Mouse (Mus musculus): ENCODE data around the gene Usp46.

Gene Usp46

GRCm38 (mm10) chr5:74028691-74029479 is 39.3 kb downstream of the Usp46 start:
- in situ Hi-C loops (cut with MboI; ENCODE audit: low sequenced_read_pairs) = no loop called here

GRCm38 (mm10) chr5:74028221-74028620 is 40.0 kb downstream of the Usp46 start:
- in situ Hi-C loops (cut with MboI; ENCODE audit: low sequenced_read_pairs) = no loop called here

- in situ Hi-C loops (cut with MboI; ENCODE audit: low sequenced_read_pairs) = no loop called here
Measured at GRCm38 (mm10) chr5:74020506-74020905, 47.7 kb downstream of the Usp46 start.

GRCm38 (mm10) chr5:74018870-74019565 is 49.2 kb downstream of the Usp46 start:
- in situ Hi-C loops (cut with MboI; ENCODE audit: low sequenced_read_pairs) = no loop called here

GRCm38 (mm10) chr5:74017488-74017887 is 50.7 kb downstream of the Usp46 start:
- in situ Hi-C loops (cut with MboI; ENCODE audit: low sequenced_read_pairs) = no loop called here

- in situ Hi-C loops (cut with MboI; ENCODE audit: low sequenced_read_pairs) = no loop called here
Measured at GRCm38 (mm10) chr5:74011629-74012028, 56.6 kb downstream of the Usp46 start.

- in situ Hi-C loops (cut with MboI; ENCODE audit: low sequenced_read_pairs) = no loop called here
Measured at GRCm38 (mm10) chr5:74007492-74008070, 60.6 kb downstream of the Usp46 start.

GRCm38 (mm10) chr5:74005936-74006335 is 62.3 kb downstream of the Usp46 start:
- in situ Hi-C loops (cut with MboI; ENCODE audit: low sequenced_read_pairs) = no loop called here

- in situ Hi-C loops (cut with MboI; ENCODE audit: low sequenced_read_pairs) = no loop called here
Measured at GRCm38 (mm10) chr5:74001743-74002142, 66.5 kb downstream of the Usp46 start.

- in situ Hi-C loops (cut with MboI; ENCODE audit: low sequenced_read_pairs) = loop anchor here (25.0 kb wide), 1 partner anchor 288 kb away; no protein-coding TSS in a partner anchor
Measured at GRCm38 (mm10) chr5:73998966-73999365, 69.3 kb downstream of the Usp46 start.

GRCm38 (mm10) chr5:73994850-73995249 is 73.4 kb downstream of the Usp46 start:
- in situ Hi-C loops (cut with MboI; ENCODE audit: low sequenced_read_pairs) = loop anchor here (25.0 kb wide), 1 partner anchor 292 kb away; no protein-coding TSS in a partner anchor

GRCm38 (mm10) chr5:73993538-73993937 is 74.7 kb downstream of the Usp46 start:
- in situ Hi-C loops (cut with MboI; ENCODE audit: low sequenced_read_pairs) = loop anchor here (25.0 kb wide), 1 partner anchor 294 kb away; no protein-coding TSS in a partner anchor

- in situ Hi-C loops (cut with MboI; ENCODE audit: low sequenced_read_pairs) = loop anchor here (25.0 kb wide), 1 partner anchor 295 kb away; no protein-coding TSS in a partner anchor
Measured at GRCm38 (mm10) chr5:73992321-73992720, 75.9 kb downstream of the Usp46 start.

- in situ Hi-C loops (cut with MboI; ENCODE audit: low sequenced_read_pairs) = loop anchor here (25.0 kb wide), 1 partner anchor 298 kb away; no protein-coding TSS in a partner anchor
Measured at GRCm38 (mm10) chr5:73989532-73989931, 78.7 kb downstream of the Usp46 start.

GRCm38 (mm10) chr5:73987777-73988560 is 80.3 kb downstream of the Usp46 start:
- in situ Hi-C loops (cut with MboI; ENCODE audit: low sequenced_read_pairs) = loop anchor here (25.0 kb wide), 1 partner anchor 299 kb away; no protein-coding TSS in a partner anchor

- in situ Hi-C loops (cut with MboI; ENCODE audit: low sequenced_read_pairs) = loop anchor here (25.0 kb wide), 1 partner anchor 310 kb away; no protein-coding TSS in a partner anchor
Measured at GRCm38 (mm10) chr5:73977426-73977825, 90.8 kb downstream of the Usp46 start.

- in situ Hi-C loops (cut with MboI; ENCODE audit: low sequenced_read_pairs) = no loop called here
Measured at GRCm38 (mm10) chr5:73971701-73972100, 96.5 kb downstream of the Usp46 start.

- in situ Hi-C loops (cut with MboI; ENCODE audit: low sequenced_read_pairs) = no loop called here
Measured at GRCm38 (mm10) chr5:73970024-73970628, 98.1 kb downstream of the Usp46 start.

- in situ Hi-C loops (cut with MboI; ENCODE audit: low sequenced_read_pairs) = no loop called here
Measured at GRCm38 (mm10) chr5:73969338-73969737, 98.9 kb downstream of the Usp46 start.

GRCm38 (mm10) chr5:73959779-73960178 is 108.5 kb downstream of the Usp46 start:
- in situ Hi-C loops (cut with MboI; ENCODE audit: low sequenced_read_pairs) = no loop called here

Measured in CH12F3 (cell line).